Mouse (Mus musculus) thymus, postnatal 4 days (tissue): ENCODE results near the gene Arhgef19.

Experiments used
- DNase-seq: peaks from one replicate; pipeline ENCODE4 v3.0.0; 2021

Arhgef19 gene

DNA sequence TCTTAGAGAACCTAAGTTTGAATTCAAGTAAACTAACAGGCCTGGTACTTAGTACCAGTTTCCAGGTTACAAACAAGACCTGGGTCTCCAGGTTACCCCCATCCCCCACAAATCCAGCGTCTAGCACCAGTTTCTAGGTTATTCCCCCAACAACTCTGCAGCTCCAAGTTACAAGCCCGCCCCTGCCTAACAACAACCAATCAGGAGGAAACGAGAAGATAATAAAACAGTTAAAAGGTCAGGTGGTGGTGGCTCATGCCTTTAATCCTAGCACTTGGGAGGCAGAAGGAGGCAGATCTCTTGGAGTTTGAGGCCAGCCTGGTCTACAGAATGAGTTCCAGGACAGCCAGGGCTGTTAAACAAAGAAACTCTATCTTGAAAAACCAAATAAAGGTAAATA, 28.0 kb downstream of the Arhgef19 start:
- no peak for DNase-seq

GRCm38 (mm10) chr4:141267837-141268236, 28.5 kb downstream of the Arhgef19 start:
- peak; percentile 68 for DNase-seq

DNA sequence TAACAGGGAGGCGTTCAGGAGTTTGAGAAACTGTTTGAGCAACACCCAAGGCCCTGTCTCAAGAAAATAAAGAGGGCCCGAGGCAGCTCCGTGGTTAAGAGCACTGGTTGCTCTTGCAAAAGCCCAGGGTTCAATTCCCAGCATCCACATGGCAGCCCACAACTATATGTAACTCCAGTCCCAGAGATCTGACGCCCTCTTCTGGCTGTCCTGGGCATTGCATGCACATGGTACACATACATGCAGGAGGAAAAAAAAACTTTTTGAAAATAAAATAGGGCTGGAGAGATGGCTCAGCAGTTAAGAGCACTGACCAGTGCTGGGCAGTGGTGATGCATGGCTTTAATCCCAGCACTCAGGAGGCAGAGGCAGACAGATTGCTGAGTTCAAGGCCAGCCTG, 29.1 kb downstream of the Arhgef19 start:
- no peak for DNase-seq

GRCm38 (mm10) chr4:141269080-141269479, 29.8 kb downstream of the Arhgef19 start:
- no peak for DNase-seq

GRCm38 (mm10) chr4:141270201-141270940, 31.1 kb downstream of the Arhgef19 start:
- DNase-seq, result no peak

GRCm38 (mm10) chr4:141271228-141271627, 31.9 kb downstream of the Arhgef19 start:
- DNase-seq, result no peak

GRCm38 (mm10) chr4:141271721-141272120, 32.4 kb downstream of the Arhgef19 start:
- DNase-seq, result no peak

- DNase-seq, result peak; percentile 27
These were observed 33.6 kb downstream of the Arhgef19 start for GRCm38 (mm10) chr4:141272878-141273277.

DNA sequence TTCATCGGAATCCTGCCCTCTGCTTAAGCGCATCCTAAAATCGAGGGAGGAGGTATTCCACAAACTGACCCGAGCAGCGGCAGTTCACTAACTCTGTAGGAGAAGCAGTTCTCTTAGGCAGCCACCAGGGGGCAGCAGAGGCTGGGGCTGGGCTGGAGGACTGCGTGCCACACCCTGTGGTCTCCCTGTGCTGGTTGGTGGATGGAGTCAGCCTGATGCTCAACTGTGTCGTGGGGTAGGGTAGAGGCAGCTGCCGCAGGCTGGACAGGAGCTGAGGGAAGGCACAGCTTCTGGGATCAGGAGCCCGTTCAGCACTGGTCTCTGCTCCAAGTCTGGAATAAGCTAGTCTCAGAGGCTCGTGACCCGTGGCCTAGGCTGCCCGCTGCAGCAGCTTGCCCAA, 34.0 kb downstream of the Arhgef19 start:
- DNase-seq, result peak; percentile 89

DNA sequence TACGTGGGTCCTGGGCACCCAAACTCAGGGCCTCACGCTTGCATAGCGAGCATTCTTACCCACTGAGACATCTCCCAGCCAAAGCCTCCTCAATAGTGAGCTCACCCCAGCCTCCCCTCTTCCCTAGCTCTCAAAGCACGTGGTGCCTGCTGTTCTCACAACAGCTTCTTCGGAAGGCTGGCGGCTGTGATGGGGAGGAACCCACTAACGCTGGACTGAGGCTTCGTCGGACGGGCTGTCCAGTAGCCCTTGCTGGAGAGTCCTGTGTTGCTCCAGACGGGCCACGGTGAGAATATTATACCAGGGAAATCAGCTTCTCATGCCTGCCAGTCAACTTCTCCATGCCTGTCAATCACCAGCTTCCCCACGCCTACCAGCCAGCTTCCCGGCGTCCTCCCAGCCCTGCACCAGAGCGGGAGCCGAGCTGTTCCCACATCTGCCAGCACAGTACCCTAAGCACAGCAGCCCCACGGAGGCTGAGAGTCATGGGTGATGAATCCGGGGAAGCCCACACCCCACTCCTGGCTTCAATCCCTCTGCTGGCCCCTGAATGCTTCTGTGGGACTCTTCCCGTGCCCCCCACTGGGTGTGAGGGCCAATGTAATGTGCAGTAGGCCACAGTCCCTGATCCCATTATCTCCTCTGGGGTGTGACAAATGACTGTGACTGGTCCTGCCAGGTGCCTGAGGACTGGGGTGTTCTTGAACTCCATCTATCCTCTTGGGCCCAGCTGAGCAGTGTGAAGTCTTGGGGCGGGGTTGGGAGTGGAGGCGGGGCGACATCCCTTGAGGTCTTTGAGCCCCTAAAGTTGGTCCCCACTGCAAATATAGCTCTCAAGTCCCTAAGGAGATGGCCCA, 35.4 kb downstream of the Arhgef19 start:
- DNase-seq, result no peak

GRCm38 (mm10) chr4:141277157-141277556, 37.9 kb downstream of the Arhgef19 start:
- no peak for DNase-seq

DNA sequence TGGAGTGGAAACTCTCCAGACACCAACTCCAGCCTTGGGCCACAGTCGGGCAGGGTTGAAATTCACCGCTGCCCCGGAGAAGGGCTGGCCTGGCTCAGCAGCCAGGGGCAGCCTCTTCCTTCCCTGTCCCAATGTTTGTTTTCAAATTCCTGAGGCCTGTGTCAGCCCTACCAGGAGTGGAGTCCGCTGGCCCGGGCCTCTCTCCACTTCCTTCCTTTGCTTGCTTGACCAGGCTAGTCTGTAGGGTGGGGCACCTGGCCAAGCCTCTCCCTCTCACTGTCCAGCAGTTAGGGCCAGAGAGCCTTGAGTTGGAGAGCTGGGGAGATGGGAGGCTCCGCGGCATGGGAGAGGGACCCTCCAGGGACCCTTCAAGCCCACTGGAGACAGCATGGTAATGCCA, 38.9 kb downstream of the Arhgef19 start:
- DNase-seq, result no peak

GRCm38 (mm10) chr4:141279327-141279726, 40.0 kb downstream of the Arhgef19 start:
- DNase-seq, result no peak

DNA sequence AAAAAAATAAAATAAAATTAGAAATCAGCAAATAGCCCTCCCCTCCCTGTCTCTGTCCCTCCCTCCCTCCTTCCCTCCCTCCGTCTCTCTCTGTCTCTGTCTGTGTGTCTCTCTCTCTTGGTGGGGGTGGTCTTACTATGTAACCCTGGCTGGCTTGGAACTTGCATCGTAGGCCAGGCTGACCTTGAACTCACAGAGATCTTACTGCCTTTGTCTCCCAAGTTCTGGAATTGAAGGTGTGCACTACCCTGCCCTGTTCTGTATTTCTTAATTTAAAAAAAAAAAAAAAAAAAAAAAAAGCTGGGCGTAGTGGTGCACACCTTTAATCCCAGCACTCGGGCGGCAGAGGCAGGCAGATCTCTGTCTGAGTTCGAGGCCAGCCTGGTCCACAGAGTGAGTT, 40.5 kb downstream of the Arhgef19 start:
- no peak for DNase-seq

DNA sequence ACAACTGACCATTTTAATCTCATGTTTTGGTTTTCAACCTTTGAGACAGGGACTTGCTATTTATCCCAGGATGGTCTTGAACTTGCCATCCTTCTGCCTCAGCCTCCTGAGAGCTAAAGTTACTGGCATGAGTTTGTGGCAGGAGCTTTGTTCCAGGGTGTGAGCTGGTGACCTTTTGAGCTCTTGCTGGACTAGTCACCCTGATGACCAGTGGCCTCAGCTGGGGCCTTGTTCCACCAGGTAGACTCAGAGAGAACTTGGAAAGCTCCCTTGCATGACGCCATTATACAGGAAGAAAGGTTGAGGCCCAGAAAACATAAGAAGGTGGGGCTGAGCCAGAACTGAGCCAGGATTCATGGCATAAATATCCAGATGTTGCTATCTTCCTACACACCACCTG, 41.2 kb downstream of the Arhgef19 start:
- DNase-seq, result no peak

DNA sequence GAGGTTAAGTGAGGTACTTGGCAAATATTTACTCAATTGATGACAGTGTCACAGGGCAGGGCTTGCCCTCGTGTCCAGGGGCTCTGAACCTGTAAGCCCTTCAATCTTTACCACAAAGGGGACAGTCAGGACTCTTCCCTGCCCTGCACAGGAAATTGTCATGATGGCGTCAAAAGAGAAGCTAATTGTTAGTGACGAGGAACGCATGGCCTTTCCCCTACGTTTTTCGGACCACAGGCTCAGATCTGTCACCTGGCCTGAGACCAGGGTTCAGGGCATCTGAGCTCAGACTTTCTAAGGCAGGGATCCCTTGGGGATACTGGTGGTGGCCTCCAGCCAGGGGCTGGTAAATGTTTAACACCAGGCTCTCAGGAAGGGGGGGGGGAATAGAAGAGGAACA, 41.9 kb downstream of the Arhgef19 start:
- DNase-seq, result no peak

GRCm38 (mm10) chr4:141281578-141281977, 42.3 kb downstream of the Arhgef19 start:
- no peak for DNase-seq

GRCm38 (mm10) chr4:141282087-141282486, 42.8 kb downstream of the Arhgef19 start:
- DNase-seq, result no peak

DNA sequence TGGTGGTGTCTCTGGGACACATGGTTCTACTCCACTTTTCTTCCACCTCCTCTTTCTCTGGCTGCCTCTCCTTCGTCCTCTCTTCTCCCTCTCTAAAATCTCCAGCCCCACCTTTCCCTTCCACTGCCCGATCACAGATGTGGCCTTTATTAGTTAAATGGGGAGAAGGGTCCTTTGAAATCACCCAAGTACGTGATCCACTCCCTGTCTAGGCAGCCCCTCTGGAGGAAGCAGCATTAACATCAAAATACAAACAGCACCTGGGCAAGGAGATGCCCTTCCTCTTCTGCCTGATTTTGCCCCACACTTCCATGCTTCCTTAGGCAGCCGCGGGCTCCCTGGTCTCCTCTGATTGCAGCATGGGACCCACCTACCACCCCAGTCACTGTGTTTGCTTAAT, 43.3 kb downstream of the Arhgef19 start:
- no peak for DNase-seq

DNA sequence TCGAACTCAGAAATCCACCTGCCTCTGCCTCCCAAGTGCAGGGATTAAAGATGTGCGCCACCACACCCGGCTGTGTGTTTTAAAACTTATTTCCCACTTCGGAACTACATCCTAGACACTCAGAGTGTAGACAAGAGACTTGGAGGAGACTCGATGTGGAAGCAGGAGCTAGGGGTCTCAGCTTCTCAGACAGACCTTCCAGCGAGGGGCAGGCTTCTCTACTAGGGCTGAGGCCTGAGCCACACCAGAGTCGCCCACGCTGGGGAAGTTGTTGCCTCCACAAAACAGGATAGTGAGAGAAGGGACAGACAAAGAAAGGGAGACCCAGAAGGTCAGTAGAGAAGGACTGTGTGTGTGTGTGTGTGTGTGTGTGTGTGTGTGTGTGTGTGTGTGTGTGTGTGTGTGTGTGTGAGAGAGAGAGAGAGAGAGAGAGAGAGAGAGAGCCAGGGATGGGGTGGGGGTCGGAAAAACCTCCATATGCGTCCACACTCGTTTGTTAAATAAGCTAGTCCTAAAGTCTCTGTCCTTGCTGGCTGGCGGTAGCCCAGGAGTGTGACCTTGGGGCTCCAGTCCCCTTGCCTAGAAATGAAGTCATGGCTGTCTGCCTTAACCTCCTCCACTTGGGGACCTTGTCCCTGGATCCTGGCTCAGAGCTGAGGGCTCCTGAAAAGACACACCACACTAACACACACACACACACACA, 44.0 kb downstream of the Arhgef19 start:
- DNase-seq, result no peak

GRCm38 (mm10) chr4:141283879-141284411, 44.6 kb downstream of the Arhgef19 start:
- no peak for DNase-seq

DNA sequence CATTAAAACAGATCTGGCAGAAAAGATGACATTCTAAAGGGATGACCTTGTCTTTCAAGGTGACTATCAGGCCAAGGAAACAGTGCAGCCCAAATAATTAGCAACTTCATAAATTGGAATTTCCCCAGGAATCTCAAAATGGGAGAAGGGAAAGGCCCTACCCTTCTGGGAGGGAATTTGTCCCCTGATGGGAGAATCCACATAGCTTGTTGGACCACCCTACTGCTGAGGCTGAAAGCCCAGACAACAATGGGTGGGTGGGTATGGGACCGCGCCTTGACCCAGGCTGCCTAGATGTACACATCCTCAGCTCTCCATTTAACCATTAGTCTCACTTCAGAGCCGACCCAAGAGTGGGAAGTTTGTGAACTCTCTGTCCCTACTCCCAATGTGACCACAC, 45.2 kb downstream of the Arhgef19 start:
- no peak for DNase-seq

GRCm38 (mm10) chr4:141285128-141285527, 45.8 kb downstream of the Arhgef19 start:
- no peak for DNase-seq
